Mouse (Mus musculus): Measurements from ENCODE around the gene Bard1. TPM values are rescaled to one million over a fixed set of nuclear protein-coding genes. Genes with fewer than 3 reads are reported as not detected.

The Bard1 gene
- polyA plus RNA-seq, 1 experiment from 2014 or later: 3.6 TPM

DNA sequence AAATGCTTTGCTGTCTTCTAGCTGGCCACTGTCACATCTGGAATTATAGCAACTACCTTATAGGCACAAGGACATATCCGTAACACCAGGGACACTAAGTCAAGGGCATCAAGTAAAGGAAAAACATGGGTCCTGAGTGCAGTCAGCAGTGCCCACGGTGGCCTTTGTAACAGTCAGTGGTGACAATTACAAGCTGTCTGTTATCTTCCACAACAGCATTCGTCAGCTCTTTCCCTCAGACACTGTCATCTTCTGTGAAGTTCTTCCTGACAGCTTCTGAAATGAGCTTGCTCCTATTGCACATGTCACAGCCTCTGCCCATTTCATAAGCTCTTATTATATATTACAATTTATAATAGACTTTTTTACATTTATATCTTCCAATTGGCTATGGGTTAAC, 50.7 kb downstream of the Bard1 start:
- H3K27me3 ChIP-seq: no peaks in the 10 kb centered on the region
- H3K9ac ChIP-seq: no peak overlapping the region
- H3K9me3 ChIP-seq (replicated peaks): no peaks in the 10 kb centered on the region
- no peak for DNase-seq
- peaks cover 17% of the 10 kb centered on the region for H3K4me1 ChIP-seq (replicated peaks)
- no peak overlapping the region; the same call in 1 of the 2 replicates for H3K27ac ChIP-seq
- H3K4me3 ChIP-seq (replicated peaks): no peak overlapping the region
- ATAC-seq (ENCODE audit: low read depth): peak; percentile 43
- WGBS (ENCODE audit: insufficient replicate concordance): 41% methylated on average over 3 of the region's 3 CpGs
- H3K4me2 ChIP-seq: no peak overlapping the region
- peaks cover 58% of the 10 kb centered on the region for H3K36me3 ChIP-seq

- H3K27ac ChIP-seq: no peak overlapping the region
- H3K4me2 ChIP-seq: no peak overlapping the region
- no peaks in the 10 kb centered on the region for H3K9me3 ChIP-seq (replicated peaks)
- no peak for ATAC-seq (ENCODE audit: low read depth)
- no peak overlapping the region for H3K9ac ChIP-seq
- no peaks in the 10 kb centered on the region for H3K27me3 ChIP-seq
- H3K36me3 ChIP-seq: peaks cover 44% of the 10 kb centered on the region
- no peak for DNase-seq
- H3K4me3 ChIP-seq (replicated peaks): no peak overlapping the region
- peaks cover 6% of the 10 kb centered on the region for H3K4me1 ChIP-seq (replicated peaks)
- WGBS (ENCODE audit: insufficient replicate concordance): 40% methylated on average over 2 of the region's 2 CpGs
Observed at GRCm38 (mm10) chr1:71045141-71045540, 57.8 kb downstream of the Bard1 start.

- DNase-seq (no peak), ATAC-seq (ENCODE audit: low read depth) (no peak)
- H3K4me3 ChIP-seq (replicated peaks): no peak overlapping the region
- peaks cover 6% of the 10 kb centered on the region for H3K4me1 ChIP-seq (replicated peaks)
- H3K9ac ChIP-seq: no peak overlapping the region
- 85% methylated on average over 3 of the region's 3 CpGs for WGBS (ENCODE audit: insufficient replicate concordance)
- H3K4me2 ChIP-seq: no peak overlapping the region
- no peak overlapping the region for H3K27ac ChIP-seq
- H3K9me3 ChIP-seq (replicated peaks): no peaks in the 10 kb centered on the region
- no peaks in the 10 kb centered on the region for H3K27me3 ChIP-seq
- peaks cover 36% of the 10 kb centered on the region for H3K36me3 ChIP-seq
Observed at GRCm38 (mm10) chr1:71043951-71044350, 59.0 kb downstream of the Bard1 start.

DNA sequence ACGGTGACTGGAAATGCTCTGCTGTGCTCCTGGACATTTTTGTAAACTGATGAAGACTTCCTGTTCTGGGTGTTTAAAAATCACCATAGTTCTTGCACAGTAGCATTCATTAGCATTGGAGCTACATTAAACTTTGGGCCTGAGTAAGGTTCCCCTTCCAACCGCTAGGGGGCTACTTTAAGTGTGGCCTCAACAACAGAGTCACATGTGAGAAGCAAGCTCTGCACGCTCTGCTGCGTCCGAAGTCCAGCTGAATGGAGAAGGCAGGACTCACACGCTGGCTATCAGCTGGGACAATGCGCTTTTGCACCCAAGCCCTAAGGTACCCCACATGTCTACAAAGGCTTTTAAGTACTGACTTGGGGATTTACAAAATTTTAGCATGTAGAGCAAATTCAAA, 65.9 kb downstream of the Bard1 start:
- WGBS (ENCODE audit: insufficient replicate concordance): 66% methylated on average over 7 of the region's 7 CpGs

DNA sequence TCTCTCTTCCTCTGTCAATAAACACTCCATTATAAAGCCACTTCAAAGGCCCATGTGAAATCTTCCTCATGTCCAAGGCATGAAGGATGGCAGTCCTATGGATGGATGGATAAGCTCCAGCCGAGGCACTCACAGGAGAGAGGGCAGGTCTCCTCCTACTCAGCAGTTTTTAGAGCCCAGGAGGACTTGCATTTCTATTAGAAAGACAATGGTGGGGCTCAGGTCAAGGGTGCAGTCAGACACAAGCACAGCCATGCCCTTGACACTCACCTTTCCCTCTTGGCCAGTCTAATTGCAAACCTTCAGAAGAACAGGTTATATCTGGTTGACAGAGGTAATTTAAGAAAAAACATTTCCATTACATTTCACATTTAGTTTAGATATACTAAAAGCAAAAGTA, 67.4 kb downstream of the Bard1 start:
- H3K4me1 ChIP-seq (replicated peaks): no peaks in the 10 kb centered on the region
- WGBS (ENCODE audit: insufficient replicate concordance): 79% methylated on average over 1 of the region's 1 CpGs

More for the DNA sequence above, 65.9 kb downstream of the Bard1 start:
- DNase-seq: no peak
- H3K4me2 ChIP-seq: no peak overlapping the region
- no peaks in the 10 kb centered on the region for H3K27me3 ChIP-seq
- no peak overlapping the region for H3K27ac ChIP-seq
- no peak overlapping the region for H3K9ac ChIP-seq
- no peak overlapping the region for H3K4me3 ChIP-seq (replicated peaks)
- no peaks in the 10 kb centered on the region for H3K4me1 ChIP-seq (replicated peaks)
- no peaks in the 10 kb centered on the region for H3K9me3 ChIP-seq (replicated peaks)
- ATAC-seq (ENCODE audit: low read depth): peak; percentile 73
- H3K36me3 ChIP-seq: peaks cover 36% of the 10 kb centered on the region

GRCm38 (mm10) chr1:71022766-71023165, 80.2 kb downstream of the Bard1 start:
- no peaks in the 10 kb centered on the region for H3K27me3 ChIP-seq
- WGBS (ENCODE audit: insufficient replicate concordance): 39% methylated on average over 5 of the region's 5 CpGs

More for the DNA sequence above, 67.4 kb downstream of the Bard1 start:
- Histone ChIP-seq H3K27ac (no peak overlapping the region), H3K27me3 (no peaks in the 10 kb centered on the region), H3K36me3 (peaks cover 45% of the 10 kb centered on the region), H3K4me3 (replicated peaks) (no peak overlapping the region), H3K4me2 (no peak overlapping the region), H3K9me3 (replicated peaks) (no peaks in the 10 kb centered on the region), H3K9ac (no peak overlapping the region)
- ATAC-seq (ENCODE audit: low read depth) (no peak), DNase-seq (no peak)

GRCm38 (mm10) chr1:71014345-71014744, 88.6 kb downstream of the Bard1 start:
- no peak overlapping the region for H3K4me3 ChIP-seq (replicated peaks)
- H3K27ac ChIP-seq: no peak overlapping the region
- no peak overlapping the region for H3K4me2 ChIP-seq
- no peak for DNase-seq
- no peak overlapping the region for H3K9ac ChIP-seq
- no peaks in the 10 kb centered on the region for H3K9me3 ChIP-seq (replicated peaks)
- ATAC-seq (ENCODE audit: low read depth): peak; percentile 53; the same call in 1 of the 2 replicates
- no peaks in the 10 kb centered on the region for H3K27me3 ChIP-seq
- no peaks in the 10 kb centered on the region for H3K4me1 ChIP-seq (replicated peaks)
- no peaks in the 10 kb centered on the region for H3K36me3 ChIP-seq

More at GRCm38 (mm10) chr1:71022766-71023165, 80.2 kb downstream of the Bard1 start:
- Histone ChIP-seq H3K9me3 (replicated peaks) (no peaks in the 10 kb centered on the region), H3K9ac (no peak overlapping the region), H3K4me1 (replicated peaks) (no peaks in the 10 kb centered on the region), H3K27ac (no peak overlapping the region), H3K36me3 (peaks cover 12% of the 10 kb centered on the region), H3K4me3 (replicated peaks) (no peak overlapping the region), H3K4me2 (no peak overlapping the region)
- ATAC-seq (ENCODE audit: low read depth): no peak
- DNase-seq: no peak

- no peak for DNase-seq
- Histone ChIP-seq H3K9ac (no peak overlapping the region), H3K4me3 (replicated peaks) (no peak overlapping the region), H3K27ac (no peak overlapping the region), H3K36me3 (no peaks in the 10 kb centered on the region), H3K9me3 (replicated peaks) (no peaks in the 10 kb centered on the region), H3K27me3 (no peaks in the 10 kb centered on the region), H3K4me1 (replicated peaks) (no peaks in the 10 kb centered on the region), H3K4me2 (no peak overlapping the region)
- 49% methylated on average over 6 of the region's 6 CpGs for WGBS (ENCODE audit: insufficient replicate concordance)
- ATAC-seq (ENCODE audit: low read depth): no peak
Observed at GRCm38 (mm10) chr1:71005998-71006397, 96.9 kb downstream of the Bard1 start.

DNA sequence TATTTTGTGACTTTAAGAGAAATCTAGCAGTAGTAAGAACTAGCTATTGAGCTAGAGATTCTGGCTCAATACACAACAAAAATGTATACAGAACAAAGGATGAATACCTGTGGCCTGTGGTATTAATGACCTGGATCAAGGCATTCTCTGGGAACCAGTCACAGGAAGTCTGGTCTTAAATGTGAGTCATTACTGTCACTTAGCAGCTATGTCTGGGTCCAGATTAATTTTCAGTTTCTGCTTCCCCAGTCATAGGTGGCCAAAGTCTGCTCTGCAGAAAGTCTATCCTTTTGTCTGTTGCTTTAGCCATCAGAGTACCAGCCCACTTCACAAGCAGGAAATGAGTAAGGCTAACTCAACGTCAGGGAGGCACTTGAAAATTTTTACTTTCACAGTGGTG, 98.8 kb downstream of the Bard1 start:
- no peak for DNase-seq
- no peaks in the 10 kb centered on the region for H3K4me1 ChIP-seq (replicated peaks)
- no peak overlapping the region for H3K4me3 ChIP-seq (replicated peaks)
- H3K9me3 ChIP-seq (replicated peaks): no peaks in the 10 kb centered on the region
- ATAC-seq (ENCODE audit: low read depth): no peak
- 17% methylated on average over 1 of the region's 1 CpGs for WGBS (ENCODE audit: insufficient replicate concordance)
- no peak overlapping the region for H3K27ac ChIP-seq
- no peak overlapping the region for H3K9ac ChIP-seq
- H3K27me3 ChIP-seq: no peaks in the 10 kb centered on the region
- no peak overlapping the region for H3K4me2 ChIP-seq
- H3K36me3 ChIP-seq: no peaks in the 10 kb centered on the region

DNA sequence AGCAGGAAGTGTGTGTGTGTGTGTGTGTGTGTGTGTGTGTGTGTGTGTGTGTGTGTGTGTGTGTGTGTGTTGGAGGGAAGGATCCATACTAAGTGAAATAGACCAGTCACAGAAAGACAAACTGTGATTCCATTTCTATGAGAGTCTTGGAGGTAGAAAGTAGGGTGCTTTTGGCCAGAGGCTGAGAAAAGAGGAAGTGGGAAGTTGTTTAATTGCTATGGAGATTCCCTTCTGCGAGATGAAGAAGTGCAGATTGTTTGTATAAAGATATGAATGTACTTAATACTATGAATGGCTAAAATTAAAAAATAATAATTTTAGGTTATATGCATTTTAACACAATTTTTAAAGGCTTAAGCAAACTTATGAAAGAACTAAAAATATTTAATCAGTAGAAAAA, 99.2 kb downstream of the Bard1 start:
- Histone ChIP-seq H3K36me3 (no peaks in the 10 kb centered on the region), H3K4me1 (replicated peaks) (no peaks in the 10 kb centered on the region), H3K4me3 (replicated peaks) (no peak overlapping the region), H3K27ac (no peak overlapping the region), H3K9me3 (replicated peaks) (no peaks in the 10 kb centered on the region), H3K9ac (no peak overlapping the region), H3K27me3 (no peaks in the 10 kb centered on the region), H3K4me2 (no peak overlapping the region)
- no peak for DNase-seq
- WGBS (ENCODE audit: insufficient replicate concordance): 12% methylated on average over 1 of the region's 1 CpGs
- ATAC-seq (ENCODE audit: low read depth): no peak

DNA sequence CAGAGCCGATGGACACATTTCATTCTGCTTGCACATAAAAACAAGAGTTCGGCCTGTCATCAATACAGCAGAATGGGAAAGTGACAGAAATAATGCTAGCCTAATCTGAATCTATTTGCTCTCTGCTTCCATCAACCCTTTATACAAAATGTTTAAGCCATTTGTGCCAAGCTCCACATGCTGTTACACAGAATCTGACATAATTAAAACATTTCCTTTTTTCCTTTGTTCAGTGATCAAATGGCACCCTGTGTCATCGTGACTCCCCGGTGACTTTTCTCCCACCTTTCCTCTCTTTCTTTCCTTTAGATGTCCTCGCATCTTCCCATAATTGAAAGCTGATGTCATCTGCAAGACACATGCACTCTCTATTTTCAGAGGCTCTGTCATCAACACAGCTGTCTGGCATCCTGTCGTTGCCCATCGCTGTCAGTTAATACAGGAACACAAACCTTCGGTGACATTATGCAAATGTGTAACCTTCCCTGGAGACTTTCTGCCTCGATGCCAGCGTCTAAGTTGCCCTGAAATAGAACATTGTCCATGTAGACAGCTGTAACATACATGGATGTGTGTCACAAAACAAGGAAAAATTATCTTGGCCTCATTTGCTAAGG, 105.5 kb downstream of the Bard1 start:
- Histone ChIP-seq H3K4me1 (replicated peaks) (no peaks in the 10 kb centered on the region), H3K4me3 (replicated peaks) (no peak overlapping the region), H3K9me3 (replicated peaks) (no peaks in the 10 kb centered on the region), H3K36me3 (no peaks in the 10 kb centered on the region), H3K4me2 (no peak overlapping the region), H3K27me3 (no peaks in the 10 kb centered on the region), H3K27ac (no peak overlapping the region), H3K9ac (no peak overlapping the region)
- 62% methylated on average over 10 of the region's 10 CpGs for WGBS (ENCODE audit: insufficient replicate concordance)
- DNase-seq (no peak), ATAC-seq (ENCODE audit: low read depth) (no peak)

GRCm38 (mm10) chr1:70996766-70997165, 106.2 kb downstream of the Bard1 start:
- Histone ChIP-seq H3K27ac (no peak overlapping the region), H3K4me3 (replicated peaks) (no peak overlapping the region), H3K9me3 (replicated peaks) (no peaks in the 10 kb centered on the region), H3K4me2 (no peak overlapping the region), H3K36me3 (no peaks in the 10 kb centered on the region), H3K4me1 (replicated peaks) (no peaks in the 10 kb centered on the region), H3K9ac (no peak overlapping the region), H3K27me3 (no peaks in the 10 kb centered on the region)
- DNase-seq (no peak), ATAC-seq (ENCODE audit: low read depth) (no peak)
- WGBS (ENCODE audit: insufficient replicate concordance): 52% methylated on average over 3 of the region's 3 CpGs

Measured in liver, embryonic 13.5 days (tissue).